Mouse (Mus musculus) hindbrain, embryonic 15.5 days (tissue): ENCODE data around the gene Ankrd9. TPM values are rescaled to one million over a fixed set of nuclear protein-coding genes. Genes with fewer than 3 reads are reported as not detected.

Experiments used
- ATAC-seq: fragments of 200-750 bp; cut with Nextera tagmentation; 2 replicates; pipeline ENCODE4 v1.8.0; 2017; ENCODE audit warnings: low read depth, moderate number of reproducible peaks, moderate TSS enrichment; ENCODE audit not compliant: low FRiP score
- H3K27ac ChIP-seq: fragments of 300-500 bp; sonication (generic); replicated peaks from 2 replicates; pipeline ENCODE4 v1.5.1; 2015; ENCODE audit warnings: mild to moderate bottlenecking, inconsistent platforms
- H3K27me3 ChIP-seq: fragments of 300-500 bp; sonication (generic); 2 replicates; pipeline ENCODE4 v1.6.1; 2015; ENCODE audit warnings: control low read depth, inconsistent platforms
- H3K36me3 ChIP-seq: fragments of 300-500 bp; sonication (generic); 2 replicates; pipeline ENCODE4 v1.6.1; 2015; ENCODE audit warnings: control low read depth, inconsistent platforms
- H3K4me1 ChIP-seq: fragments of 300-500 bp; sonication (generic); replicated peaks from 2 replicates; pipeline ENCODE4 v1.6.1; 2015; ENCODE audit warnings: control low read depth, inconsistent platforms
- H3K4me2 ChIP-seq: fragments of 300-500 bp; sonication (generic); 2 replicates; pipeline ENCODE4 v1.6.1; 2015; ENCODE audit warnings: moderate library complexity, mild to moderate bottlenecking, inconsistent platforms
- H3K4me3 ChIP-seq: fragments of 300-500 bp; sonication (generic); 2 replicates; pipeline ENCODE4 v1.5.1; 2015; ENCODE audit warnings: mild to moderate bottlenecking, inconsistent platforms
- H3K9ac ChIP-seq: fragments of 300-500 bp; sonication (generic); 2 replicates; pipeline ENCODE4 v1.6.1; 2015; ENCODE audit warnings: inconsistent platforms
- H3K9me3 ChIP-seq: fragments of 300-500 bp; sonication (generic); 2 replicates; pipeline ENCODE4 v1.6.1; 2016; ENCODE audit warnings: control low read depth, inconsistent platforms
- WGBS: fragments of 180-500 bp; shearing (Covaris S2); methylation state at CpG from one replicate; pipeline ENCODE4 v1.1.7; 2015; 5-methylcytosine and 5-hydroxymethylcytosine counted together
- polyA plus RNA-seq: library from polyadenylated mRNA; unstranded; fragments of >200 nt; fragmentation: Nextera tagmentation; extraction: Ambion mirVana; gene quantifications from 2 replicates; pipeline ENCODE4 v1.2.1, GENCODE M21; 2015

Ankrd9 gene
- polyA plus RNA-seq, 1 experiment from 2014 or later = 10.5 TPM

GRCm38 (mm10) chr12:111004142-111004541 lies 25.3 kb upstream of the Ankrd9 start:
- no peaks in the 10 kb centered on the region for H3K9me3 ChIP-seq
- 87% methylated on average over 9 of the region's 9 CpGs for WGBS
- no peaks in the 10 kb centered on the region for H3K27me3 ChIP-seq
- peaks cover 13% of the 10 kb centered on the region for H3K4me1 ChIP-seq
- H3K27ac ChIP-seq = no peak overlapping the region
- ATAC-seq = no peak
- H3K4me2 ChIP-seq = no peak overlapping the region
- no peak overlapping the region for H3K4me3 ChIP-seq
- H3K36me3 ChIP-seq = no peaks in the 10 kb centered on the region
- H3K9ac ChIP-seq = no peak overlapping the region

GRCm38 (mm10) chr12:111000956-111001355 lies 22.1 kb upstream of the Ankrd9 start:
- Histone ChIP-seq H3K4me3 (no peak overlapping the region), H3K27me3 (no peaks in the 10 kb centered on the region), H3K4me2 (no peak overlapping the region), H3K27ac (no peak overlapping the region), H3K9me3 (no peaks in the 10 kb centered on the region), H3K4me1 (no peaks in the 10 kb centered on the region), H3K36me3 (no peaks in the 10 kb centered on the region), H3K9ac (no peak overlapping the region)
- 96% methylated on average over 7 of the region's 7 CpGs for WGBS
- ATAC-seq = no peak

GRCm38 (mm10) chr12:110999820-111000219 lies 21.0 kb upstream of the Ankrd9 start:
- no peak overlapping the region for H3K27ac ChIP-seq
- no peak overlapping the region for H3K4me3 ChIP-seq
- no peak for ATAC-seq
- WGBS = 67% methylated on average over 2 of the region's 2 CpGs
- H3K36me3 ChIP-seq = no peaks in the 10 kb centered on the region
- H3K27me3 ChIP-seq = no peaks in the 10 kb centered on the region
- no peaks in the 10 kb centered on the region for H3K4me1 ChIP-seq
- H3K9me3 ChIP-seq = no peaks in the 10 kb centered on the region
- H3K4me2 ChIP-seq = no peak overlapping the region
- H3K9ac ChIP-seq = no peak overlapping the region

GRCm38 (mm10) chr12:110998092-110998491 lies 19.3 kb upstream of the Ankrd9 start:
- no peak overlapping the region for H3K9ac ChIP-seq
- H3K27ac ChIP-seq = no peak overlapping the region
- 98% methylated on average over 11 of the region's 11 CpGs for WGBS
- H3K9me3 ChIP-seq = no peaks in the 10 kb centered on the region
- H3K36me3 ChIP-seq = no peaks in the 10 kb centered on the region
- no peak for ATAC-seq
- H3K4me2 ChIP-seq = no peak overlapping the region
- no peaks in the 10 kb centered on the region for H3K4me1 ChIP-seq
- H3K4me3 ChIP-seq = no peak overlapping the region
- H3K27me3 ChIP-seq = no peaks in the 10 kb centered on the region

- Histone ChIP-seq H3K27ac (no peak overlapping the region), H3K4me2 (no peak overlapping the region), H3K27me3 (no peaks in the 10 kb centered on the region), H3K4me1 (peaks cover 13% of the 10 kb centered on the region), H3K9ac (no peak overlapping the region), H3K4me3 (no peak overlapping the region), H3K36me3 (no peaks in the 10 kb centered on the region), H3K9me3 (no peaks in the 10 kb centered on the region)
- 46% methylated on average over 12 of the region's 12 CpGs for WGBS
- no peak for ATAC-seq
Measured at GRCm38 (mm10) chr12:110994666-110995065, 15.8 kb upstream of the Ankrd9 start.

- Histone ChIP-seq H3K27ac (no peak overlapping the region), H3K27me3 (no peaks in the 10 kb centered on the region), H3K9ac (no peak overlapping the region), H3K4me2 (no peak overlapping the region), H3K36me3 (no peaks in the 10 kb centered on the region), H3K4me1 (peaks cover 13% of the 10 kb centered on the region), H3K4me3 (no peak overlapping the region), H3K9me3 (no peaks in the 10 kb centered on the region)
- ATAC-seq = no peak
- WGBS = 89% methylated on average over 3 of the region's 3 CpGs
Measured at GRCm38 (mm10) chr12:110993226-110993625, 14.4 kb upstream of the Ankrd9 start.

- no peaks in the 10 kb centered on the region for H3K36me3 ChIP-seq
- WGBS = 84% methylated on average over 12 of the region's 12 CpGs
- H3K9me3 ChIP-seq = no peaks in the 10 kb centered on the region
- ATAC-seq = no peak
- no peaks in the 10 kb centered on the region for H3K27me3 ChIP-seq
- H3K27ac ChIP-seq = no peak overlapping the region
- H3K4me1 ChIP-seq = peaks cover 13% of the 10 kb centered on the region
- H3K9ac ChIP-seq = no peak overlapping the region
- no peak overlapping the region for H3K4me3 ChIP-seq
- H3K4me2 ChIP-seq = peak overlapping the region; percentile 66; the same call in 1 of the 2 replicates
Measured at GRCm38 (mm10) chr12:110992771-110993170, 13.9 kb upstream of the Ankrd9 start.

GRCm38 (mm10) chr12:110992128-110992553 lies 13.3 kb upstream of the Ankrd9 start:
- Histone ChIP-seq H3K36me3 (no peaks in the 10 kb centered on the region), H3K9me3 (no peaks in the 10 kb centered on the region), H3K27ac (peak overlapping the region; percentile 25; the same call in 1 of the 2 replicates), H3K4me2 (peak overlapping the region; percentile 66), H3K9ac (peak overlapping the region; percentile 54), H3K4me1 (peaks cover 13% of the 10 kb centered on the region), H3K27me3 (no peaks in the 10 kb centered on the region), H3K4me3 (peak overlapping the region; percentile 50)
- 0% methylated on average over 24 of the region's 24 CpGs for WGBS
- ATAC-seq = peak; percentile 91

- Histone ChIP-seq H3K9me3 (no peaks in the 10 kb centered on the region), H3K27me3 (no peaks in the 10 kb centered on the region), H3K4me2 (peak overlapping the region; percentile 66), H3K4me3 (peak overlapping the region; percentile 50), H3K4me1 (peaks cover 13% of the 10 kb centered on the region), H3K27ac (peak overlapping the region; percentile 25; the same call in 1 of the 2 replicates), H3K36me3 (no peaks in the 10 kb centered on the region), H3K9ac (peak overlapping the region; percentile 54; the same call in 1 of the 2 replicates)
- peak; percentile 84 for ATAC-seq
- WGBS = 2% methylated on average over 23 of the region's 23 CpGs
Measured at GRCm38 (mm10) chr12:110991361-110992127, 12.7 kb upstream of the Ankrd9 start.

GRCm38 (mm10) chr12:110990500-110990899 lies 11.7 kb upstream of the Ankrd9 start:
- Histone ChIP-seq H3K4me2 (no peak overlapping the region), H3K4me3 (no peak overlapping the region), H3K27me3 (no peaks in the 10 kb centered on the region), H3K9me3 (no peaks in the 10 kb centered on the region), H3K9ac (no peak overlapping the region), H3K4me1 (peaks cover 13% of the 10 kb centered on the region), H3K36me3 (no peaks in the 10 kb centered on the region), H3K27ac (no peak overlapping the region)
- ATAC-seq = no peak
- 97% methylated on average over 7 of the region's 7 CpGs for WGBS

- Histone ChIP-seq H3K9me3 (no peaks in the 10 kb centered on the region), H3K27me3 (no peaks in the 10 kb centered on the region), H3K4me2 (no peak overlapping the region), H3K27ac (no peak overlapping the region), H3K4me1 (peaks cover 13% of the 10 kb centered on the region), H3K4me3 (no peak overlapping the region), H3K36me3 (no peaks in the 10 kb centered on the region), H3K9ac (no peak overlapping the region)
- 95% methylated on average over 3 of the region's 3 CpGs for WGBS
- ATAC-seq = no peak
Measured at GRCm38 (mm10) chr12:110989409-110989808, 10.6 kb upstream of the Ankrd9 start.

GRCm38 (mm10) chr12:110986536-110987425 lies 7.9 kb upstream of the Ankrd9 start:
- no peaks in the 10 kb centered on the region for H3K27me3 ChIP-seq
- H3K4me3 ChIP-seq = no peak overlapping the region
- no peak for ATAC-seq
- no peaks in the 10 kb centered on the region for H3K9me3 ChIP-seq
- H3K27ac ChIP-seq = no peak overlapping the region
- no peaks in the 10 kb centered on the region for H3K36me3 ChIP-seq
- H3K4me1 ChIP-seq = peaks cover 6% of the 10 kb centered on the region
- H3K4me2 ChIP-seq = no peak overlapping the region
- WGBS = 82% methylated on average over 11 of the region's 11 CpGs
- no peak overlapping the region for H3K9ac ChIP-seq
